Mouse (Mus musculus): ENCODE measurements around the gene Bud31. TPM values are rescaled to one million over a fixed set of nuclear protein-coding genes. Genes with fewer than 3 reads are reported as not detected.
"Not testable (repeated sequence)": the region's sequence is repeated elsewhere in the genome, so short reads cannot be mapped to it uniquely, and the experiment has no call there.

Bud31 gene
- polyA plus RNA-seq, 1 experiment from 2014 or later, result 243 TPM

DNA sequence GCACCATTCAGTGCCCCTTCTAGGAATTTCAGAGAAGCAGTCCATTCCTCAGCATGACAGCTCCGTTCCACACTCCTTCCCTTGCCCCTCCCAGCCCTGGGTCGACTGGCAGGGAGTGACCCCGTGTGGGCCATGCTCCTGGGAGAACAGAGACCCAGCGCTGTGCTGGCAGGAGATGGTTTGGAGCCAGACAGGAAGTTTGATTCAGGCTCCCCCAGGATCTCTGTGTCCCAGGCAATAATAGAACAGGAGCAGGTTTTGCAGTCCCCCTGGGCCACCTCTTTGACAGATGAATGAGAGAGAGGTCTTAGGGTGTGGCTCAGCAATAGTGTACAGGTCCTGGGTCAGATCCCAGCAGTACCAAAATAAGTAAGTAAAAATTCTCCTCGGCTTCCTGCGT, 22.2 kb upstream of the Bud31 start:
- H3K4me2 ChIP-seq, result no peak overlapping the region
- WGBS, result 70% methylated on average over 6 of the region's 6 CpGs
- no peak overlapping the region for H3K4me3 ChIP-seq (ENCODE audit: low read depth, low read length)
- no peak for ATAC-seq (replicated peaks; ENCODE audit: low FRiP score)
- DNase-seq (ENCODE audit: low spot score), result no peak
- no peaks in the 10 kb centered on the region for H3K9me3 ChIP-seq (ENCODE audit: control insufficient read depth, low read length)
- peaks cover 16% of the 10 kb centered on the region for H3K4me1 ChIP-seq (replicated peaks; ENCODE audit: control insufficient read depth, insufficient read depth, low read length)
- H3K9ac ChIP-seq (ENCODE audit: low read depth, low read length), result no peak overlapping the region
- H3K27ac ChIP-seq (ENCODE audit: low read depth, low read length), result no peak overlapping the region
- peaks cover 8% of the 10 kb centered on the region; the same call in 1 of the 2 replicates for H3K36me3 ChIP-seq (ENCODE audit: control insufficient read depth, insufficient read depth, low read length)
- no peaks in the 10 kb centered on the region for H3K27me3 ChIP-seq (replicated peaks; ENCODE audit: control insufficient read depth, insufficient read depth, low read length)

DNA sequence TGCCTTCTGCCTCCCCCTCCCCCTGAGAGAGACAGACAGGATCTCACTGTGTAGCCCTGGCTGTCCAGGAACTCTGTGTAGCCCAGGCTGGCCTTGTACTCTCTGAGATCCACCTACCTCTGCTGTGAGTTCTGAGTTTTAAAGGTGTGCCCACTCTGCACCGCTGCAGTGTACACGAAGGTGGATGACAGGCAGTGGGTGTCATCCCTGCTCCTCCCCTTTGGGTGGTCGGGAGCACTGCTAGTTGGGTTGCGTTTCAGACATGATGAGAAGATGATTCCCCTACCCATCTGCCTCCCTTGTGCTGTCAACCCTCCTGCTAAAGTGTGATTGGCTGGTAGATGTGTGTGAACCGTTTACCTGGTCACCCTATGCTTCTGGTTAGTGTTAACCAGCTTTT, 21.7 kb upstream of the Bud31 start:
- H3K36me3 ChIP-seq (ENCODE audit: control insufficient read depth, insufficient read depth, low read length), result peaks cover 8% of the 10 kb centered on the region; the same call in 1 of the 2 replicates
- 86% methylated on average over 5 of the region's 5 CpGs for WGBS
- H3K27ac ChIP-seq (ENCODE audit: low read depth, low read length), result no peak overlapping the region
- H3K4me3 ChIP-seq (ENCODE audit: low read depth, low read length), result no peak overlapping the region
- DNase-seq (ENCODE audit: low spot score) (no peak), ATAC-seq (replicated peaks; ENCODE audit: low FRiP score) (no peak)
- H3K4me1 ChIP-seq (replicated peaks; ENCODE audit: control insufficient read depth, insufficient read depth, low read length), result peaks cover 15% of the 10 kb centered on the region
- no peak overlapping the region for H3K9ac ChIP-seq (ENCODE audit: low read depth, low read length)
- no peaks in the 10 kb centered on the region for H3K9me3 ChIP-seq (ENCODE audit: control insufficient read depth, low read length)
- no peak overlapping the region for H3K4me2 ChIP-seq
- no peaks in the 10 kb centered on the region for H3K27me3 ChIP-seq (replicated peaks; ENCODE audit: control insufficient read depth, insufficient read depth, low read length)

DNA sequence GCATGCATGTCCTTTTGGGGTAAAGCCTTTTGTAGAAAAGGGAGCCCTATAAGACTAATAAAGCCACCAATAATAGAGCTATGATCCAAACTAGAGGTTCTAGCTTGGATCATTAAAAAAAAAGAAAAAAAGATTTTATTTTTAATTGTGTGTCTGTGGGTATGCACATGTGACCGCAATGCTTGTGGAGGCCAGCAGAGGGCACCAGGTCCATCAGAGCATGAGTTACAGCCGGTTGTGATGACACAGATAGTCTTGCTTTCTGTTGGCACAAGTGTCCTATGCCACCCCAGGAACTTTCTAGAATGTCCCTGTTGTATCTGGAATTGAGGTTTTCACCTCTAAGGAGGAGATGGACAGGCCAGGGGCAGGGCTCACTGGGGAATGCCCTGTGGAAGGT, 20.8 kb upstream of the Bud31 start:
- 81% methylated on average over 2 of the region's 2 CpGs for WGBS
- H3K9me3 ChIP-seq (ENCODE audit: control insufficient read depth, low read length), result no peaks in the 10 kb centered on the region

DNA sequence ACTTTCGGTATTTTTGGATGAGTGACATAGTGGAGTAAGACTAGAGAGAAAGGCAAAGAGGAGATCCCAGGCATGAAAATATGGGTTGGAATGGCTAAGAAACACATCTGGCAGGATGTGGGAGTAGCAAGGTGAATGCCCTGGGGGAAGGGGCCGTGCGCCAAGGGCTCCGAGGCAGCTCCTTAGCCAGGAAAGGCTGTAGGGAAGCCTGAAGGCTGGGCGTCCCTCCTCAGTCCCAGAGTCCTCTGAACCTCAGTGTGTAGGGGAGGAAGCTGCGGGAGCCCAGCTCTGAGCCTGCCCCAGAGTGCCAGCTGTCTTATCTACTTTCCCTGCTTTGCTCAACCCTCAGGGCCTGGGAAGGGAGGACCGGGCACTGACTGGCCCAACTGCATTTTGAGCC, 19.2 kb upstream of the Bud31 start:
- ATAC-seq (replicated peaks; ENCODE audit: low FRiP score), result no peak
- 76% methylated on average over 7 of the region's 7 CpGs for WGBS
- no peak overlapping the region for H3K4me2 ChIP-seq
- H3K27me3 ChIP-seq (replicated peaks; ENCODE audit: control insufficient read depth, insufficient read depth, low read length), result no peaks in the 10 kb centered on the region
- no peak overlapping the region for H3K27ac ChIP-seq (ENCODE audit: low read depth, low read length)
- H3K4me3 ChIP-seq (ENCODE audit: low read depth, low read length), result no peak overlapping the region
- H3K36me3 ChIP-seq (ENCODE audit: control insufficient read depth, insufficient read depth, low read length), result peaks cover 22% of the 10 kb centered on the region
- peaks cover 8% of the 10 kb centered on the region; the same call in 1 of the 2 replicates for H3K4me1 ChIP-seq (replicated peaks; ENCODE audit: control insufficient read depth, insufficient read depth, low read length)
- DNase-seq (ENCODE audit: low spot score), result no peak
- H3K9me3 ChIP-seq (ENCODE audit: control insufficient read depth, low read length), result no peaks in the 10 kb centered on the region
- H3K9ac ChIP-seq (ENCODE audit: low read depth, low read length), result no peak overlapping the region

More for the DNA sequence above, 20.8 kb upstream of the Bud31 start:
- no peaks in the 10 kb centered on the region for H3K27me3 ChIP-seq (replicated peaks; ENCODE audit: control insufficient read depth, insufficient read depth, low read length)
- DNase-seq (ENCODE audit: low spot score) (no peak), ATAC-seq (replicated peaks; ENCODE audit: low FRiP score) (no peak)
- H3K4me3 ChIP-seq (ENCODE audit: low read depth, low read length), result no peak overlapping the region
- peaks cover 13% of the 10 kb centered on the region; the same call in 1 of the 2 replicates for H3K36me3 ChIP-seq (ENCODE audit: control insufficient read depth, insufficient read depth, low read length)
- H3K4me1 ChIP-seq (replicated peaks; ENCODE audit: control insufficient read depth, insufficient read depth, low read length), result peaks cover 12% of the 10 kb centered on the region
- no peak overlapping the region for H3K9ac ChIP-seq (ENCODE audit: low read depth, low read length)
- no peak overlapping the region for H3K27ac ChIP-seq (ENCODE audit: low read depth, low read length)
- H3K4me2 ChIP-seq, result no peak overlapping the region

DNA sequence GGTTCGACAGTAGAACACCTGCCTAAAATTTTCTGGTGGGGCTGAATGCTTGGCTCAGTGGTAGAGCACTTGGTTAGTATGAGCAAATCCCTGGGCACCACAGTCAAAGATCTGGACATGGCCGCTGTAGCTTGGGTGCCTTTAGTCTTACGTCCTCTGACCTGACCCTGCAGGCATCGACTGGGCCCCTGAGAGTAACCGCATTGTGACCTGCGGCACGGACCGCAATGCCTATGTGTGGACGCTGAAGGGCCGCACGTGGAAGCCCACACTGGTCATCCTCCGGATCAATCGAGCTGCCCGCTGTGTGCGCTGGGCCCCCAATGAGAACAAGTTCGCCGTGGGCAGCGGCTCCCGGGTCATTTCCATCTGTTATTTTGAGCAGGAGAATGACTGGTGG, 16.8 kb upstream of the Bud31 start:
- Histone ChIP-seq H3K4me1 (replicated peaks; ENCODE audit: control insufficient read depth, insufficient read depth, low read length) (0 out of 2 replicates have a peak, but pooled peaks cover 2% of the 10 kb centered on the region), H3K27me3 (replicated peaks; ENCODE audit: control insufficient read depth, insufficient read depth, low read length) (no peaks in the 10 kb centered on the region), H3K4me3 (ENCODE audit: low read depth, low read length) (no peak overlapping the region), H3K9ac (ENCODE audit: low read depth, low read length) (no peak overlapping the region), H3K27ac (ENCODE audit: low read depth, low read length) (no peak overlapping the region), H3K36me3 (ENCODE audit: control insufficient read depth, insufficient read depth, low read length) (peaks cover 36% of the 10 kb centered on the region), H3K9me3 (ENCODE audit: control insufficient read depth, low read length) (no peaks in the 10 kb centered on the region), H3K4me2 (no peak overlapping the region)
- DNase-seq (ENCODE audit: low spot score) (no peak), ATAC-seq (replicated peaks; ENCODE audit: low FRiP score) (no peak; the same call in 1 of the 2 replicates)
- WGBS, result 91% methylated on average over 19 of the region's 19 CpGs

DNA sequence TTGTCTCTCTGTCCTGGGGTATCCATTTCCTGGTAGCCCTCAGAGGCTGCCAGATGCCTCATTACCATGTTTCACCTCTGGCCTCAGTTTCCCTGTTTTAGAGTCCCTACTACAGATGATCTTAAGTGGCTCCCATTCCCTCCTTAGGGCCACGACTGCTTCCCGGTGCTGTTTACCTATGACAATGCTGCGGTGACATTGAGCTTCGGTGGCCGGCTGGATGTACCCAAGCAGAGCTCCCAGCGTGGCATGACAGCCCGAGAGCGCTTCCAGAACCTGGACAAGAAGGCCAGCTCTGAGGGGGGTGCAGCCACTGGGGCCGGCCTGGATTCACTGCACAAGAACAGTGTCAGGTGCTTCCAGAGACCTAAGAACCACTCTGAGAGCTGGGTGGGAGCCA, 13.6 kb upstream of the Bud31 start:
- DNase-seq (ENCODE audit: low spot score) (no peak), ATAC-seq (replicated peaks; ENCODE audit: low FRiP score) (no peak)
- H3K4me1 ChIP-seq (replicated peaks; ENCODE audit: control insufficient read depth, insufficient read depth, low read length), result no peaks in the 10 kb centered on the region
- 93% methylated on average over 9 of the region's 9 CpGs for WGBS
- H3K36me3 ChIP-seq (ENCODE audit: control insufficient read depth, insufficient read depth, low read length), result peaks cover 59% of the 10 kb centered on the region
- no peak overlapping the region for H3K4me3 ChIP-seq (ENCODE audit: low read depth, low read length)
- H3K27ac ChIP-seq (ENCODE audit: low read depth, low read length), result no peak overlapping the region
- no peaks in the 10 kb centered on the region for H3K9me3 ChIP-seq (ENCODE audit: control insufficient read depth, low read length)
- H3K9ac ChIP-seq (ENCODE audit: low read depth, low read length), result no peak overlapping the region
- no peaks in the 10 kb centered on the region for H3K27me3 ChIP-seq (replicated peaks; ENCODE audit: control insufficient read depth, insufficient read depth, low read length)
- H3K4me2 ChIP-seq, result no peak overlapping the region

DNA sequence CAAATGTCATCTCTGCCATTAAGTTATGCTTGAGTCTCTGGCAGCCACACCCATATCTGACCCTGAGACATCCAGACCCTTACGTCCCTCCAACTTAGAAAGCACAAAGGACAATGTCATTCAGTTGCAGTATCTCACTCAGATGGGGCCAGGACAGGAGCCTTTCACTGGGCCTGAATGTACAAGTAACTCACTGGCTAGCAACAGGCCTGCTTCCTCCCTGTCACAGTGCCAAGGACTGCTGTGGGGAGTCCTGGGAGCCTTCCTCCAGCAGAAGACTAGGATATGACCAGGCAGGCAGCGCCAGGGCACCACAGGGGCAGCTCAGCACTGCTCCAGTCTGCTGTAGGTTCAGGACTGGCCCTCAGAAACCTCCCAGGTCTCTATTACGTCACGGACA, 11.0 kb upstream of the Bud31 start:
- no peak for ATAC-seq (replicated peaks; ENCODE audit: low FRiP score)
- Histone ChIP-seq H3K9me3 (ENCODE audit: control insufficient read depth, low read length) (no peaks in the 10 kb centered on the region), H3K4me1 (replicated peaks; ENCODE audit: control insufficient read depth, insufficient read depth, low read length) (no peaks in the 10 kb centered on the region), H3K4me3 (ENCODE audit: low read depth, low read length) (no peak overlapping the region), H3K27me3 (replicated peaks; ENCODE audit: control insufficient read depth, insufficient read depth, low read length) (no peaks in the 10 kb centered on the region), H3K9ac (ENCODE audit: low read depth, low read length) (no peak overlapping the region), H3K36me3 (ENCODE audit: control insufficient read depth, insufficient read depth, low read length) (peaks cover 71% of the 10 kb centered on the region), H3K4me2 (no peak overlapping the region), H3K27ac (ENCODE audit: low read depth, low read length) (no peak overlapping the region)
- DNase-seq (ENCODE audit: low spot score), result no peak
- 87% methylated on average over 4 of the region's 4 CpGs for WGBS

DNA sequence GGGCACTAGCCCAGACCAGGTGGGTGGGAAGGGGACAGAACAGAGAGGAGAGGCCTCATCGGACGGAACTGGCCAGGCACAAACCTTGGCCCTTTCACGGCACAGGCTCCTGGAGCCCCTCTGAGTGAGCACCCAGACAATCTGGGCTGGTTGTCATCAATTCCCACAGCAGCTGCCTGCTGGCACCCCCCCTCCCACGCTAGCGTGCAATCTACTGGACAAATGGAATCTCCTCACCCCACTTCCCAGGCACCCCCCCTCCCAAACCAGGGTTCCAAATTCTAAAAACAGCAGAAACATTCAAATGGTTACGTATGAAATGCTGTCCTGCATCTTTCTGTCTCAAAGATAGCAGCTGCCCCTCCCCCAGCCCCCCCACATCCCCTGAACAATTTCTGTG, 10.4 kb upstream of the Bud31 start:
- peaks cover 73% of the 10 kb centered on the region for H3K36me3 ChIP-seq (ENCODE audit: control insufficient read depth, insufficient read depth, low read length)
- not testable (repeated sequence) for H3K4me2 ChIP-seq; H3K27me3 ChIP-seq (replicated peaks; ENCODE audit: control insufficient read depth, insufficient read depth, low read length); H3K9ac ChIP-seq (ENCODE audit: low read depth, low read length); H3K4me1 ChIP-seq (replicated peaks; ENCODE audit: control insufficient read depth, insufficient read depth, low read length); H3K4me3 ChIP-seq (ENCODE audit: low read depth, low read length); H3K27ac ChIP-seq (ENCODE audit: low read depth, low read length); ATAC-seq (replicated peaks; ENCODE audit: low FRiP score); DNase-seq (ENCODE audit: low spot score); H3K9me3 ChIP-seq (ENCODE audit: control insufficient read depth, low read length)
- 92% methylated on average over 6 of the region's 6 CpGs for WGBS

DNA sequence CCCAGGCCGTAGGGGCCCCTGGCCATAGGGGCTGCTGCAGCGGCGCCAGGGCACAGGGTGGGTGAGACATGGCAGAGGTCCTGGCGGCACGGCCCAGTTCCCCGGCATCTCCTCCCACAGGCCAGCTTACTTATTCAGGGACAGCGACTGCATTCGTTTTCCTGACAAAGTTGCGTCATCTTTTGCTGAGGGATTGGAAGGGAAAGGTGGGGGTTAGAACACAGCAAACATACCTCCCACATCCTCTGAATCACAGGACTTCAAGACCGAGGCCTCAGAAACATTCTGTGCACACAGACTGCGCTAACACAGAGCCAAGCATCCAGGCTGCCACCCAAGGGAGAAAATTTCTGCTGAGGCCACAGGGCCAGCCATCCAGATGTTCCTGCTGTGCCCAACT, 10.0 kb upstream of the Bud31 start:
- Histone ChIP-seq H3K27ac (ENCODE audit: low read depth, low read length) (no peak overlapping the region), H3K9ac (ENCODE audit: low read depth, low read length) (no peak overlapping the region), H3K36me3 (ENCODE audit: control insufficient read depth, insufficient read depth, low read length) (peaks cover 73% of the 10 kb centered on the region), H3K27me3 (replicated peaks; ENCODE audit: control insufficient read depth, insufficient read depth, low read length) (no peaks in the 10 kb centered on the region), H3K4me2 (no peak overlapping the region), H3K4me3 (ENCODE audit: low read depth, low read length) (no peak overlapping the region), H3K9me3 (ENCODE audit: control insufficient read depth, low read length) (no peaks in the 10 kb centered on the region), H3K4me1 (replicated peaks; ENCODE audit: control insufficient read depth, insufficient read depth, low read length) (no peaks in the 10 kb centered on the region)
- no peak for ATAC-seq (replicated peaks; ENCODE audit: low FRiP score)
- DNase-seq (ENCODE audit: low spot score), result no peak
- WGBS, result 81% methylated on average over 11 of the region's 11 CpGs
